Mouse (Mus musculus) activated CD4-positive, CD25-positive, alpha-beta regulatory T cell (primary cell): ENCODE results near the gene Svs6. TPM values are rescaled to one million over a fixed set of nuclear protein-coding genes. Genes with fewer than 3 reads are reported as not detected.

Source experiments
- polyA plus RNA-seq, 2 experiments: library from polyadenylated mRNA; unstranded; fragments of 100-300 nt; shearing (Covaris generic); gene quantifications; one replicate each; pipeline ENCODE4 v1.2.1; 2017

The Svs6 gene
- not detected for polyA plus RNA-seq

GRCm38 (mm10) chr2:164316451-164316850, at the start of gene Svs6:
TSS of gene Svs6 (plus strand) at chr2:164316751.

GRCm38 (mm10) chr2:164278359-164278758, 38.2 kb upstream of the Svs6 start, which contains the start of gene Svs4:
TSS of gene Svs4 (minus strand) at chr2:164278459.

DNA sequence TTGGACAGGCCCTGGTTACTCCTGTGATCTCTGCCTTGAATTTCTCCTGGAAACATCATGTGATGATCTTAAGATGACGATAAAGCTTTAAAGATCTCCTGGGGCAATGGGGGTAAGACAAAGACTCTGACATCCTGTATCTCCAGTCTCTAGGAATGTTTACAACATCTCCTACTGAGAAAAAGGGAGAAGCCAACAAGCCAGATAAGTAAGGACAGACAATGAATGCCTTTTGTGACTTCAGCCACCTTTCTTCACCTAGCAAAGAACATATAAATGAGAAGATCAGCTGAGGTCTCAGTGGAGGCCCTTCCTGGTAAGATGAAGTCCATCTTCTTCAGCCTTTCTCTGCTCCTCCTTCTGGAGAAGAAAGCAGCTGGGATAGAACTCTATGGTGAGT, 27.6 kb upstream of the Svs6 start, which contains the start of gene Svs3a:
Gene Svs3a, plus strand, starts transcription at position 301 of the 400 bp plus-strand sequence.

GRCm38 (mm10) chr2:164332440-164332839, 15.9 kb downstream of the Svs6 start, which contains the start of gene Svs5:
TSS of gene Svs5 (plus strand) at chr2:164332740.

Other genes starting within 250 kb of the Svs6 start
- 100 to 1,000 TPM; 186 to 204 TPM for gene Stk4, start 246.4 kb upstream of the Svs6 start, polyA plus RNA-seq
- 100 to 1,000 TPM; 109 to 134 TPM for gene Tomm34, start 245.6 kb upstream of the Svs6 start, polyA plus RNA-seq
- not detected for gene Kcns1, start 145.6 kb upstream of the Svs6 start, polyA plus RNA-seq
- under 1 TPM in 1 of 2 experiments, not detected in 1; 0.50 TPM for gene Wfdc5, start 134.0 kb upstream of the Svs6 start, polyA plus RNA-seq
- under 1 TPM in 1 of 2 experiments, not detected in 1; 0.43 TPM for gene Wfdc12, start 126.1 kb upstream of the Svs6 start, polyA plus RNA-seq
- not detected for gene Wfdc15a, start 116.6 kb upstream of the Svs6 start, polyA plus RNA-seq
- not detected for gene Wfdc15b, start 95.1 kb upstream of the Svs6 start, polyA plus RNA-seq
- not detected for gene Svs2, start 78.3 kb upstream of the Svs6 start, polyA plus RNA-seq
- not detected for gene Svs3b, start 60.1 kb upstream of the Svs6 start, polyA plus RNA-seq
- gene Svs4, start 38.3 kb upstream of the Svs6 start, polyA plus RNA-seq: not detected
- gene Svs3a, start 27.5 kb upstream of the Svs6 start, polyA plus RNA-seq: not detected
- not detected for gene Svs5, start 16.0 kb downstream of the Svs6 start, polyA plus RNA-seq
- 10 to 100 TPM in 1 of 2 experiments, 1 to 10 TPM in 1; 8.3 to 12.3 TPM for gene Slpi, start 72.3 kb downstream of the Svs6 start, polyA plus RNA-seq
- not detected for gene Rbpjl, start 86.4 kb downstream of the Svs6 start, polyA plus RNA-seq
- not detected for gene Matn4, start 88.4 kb downstream of the Svs6 start, polyA plus RNA-seq
- gene Sdc4, start 127.1 kb downstream of the Svs6 start, polyA plus RNA-seq: 10 to 100 TPM in 1 of 2 experiments, 1 to 10 TPM in 1; 2.1 to 10.2 TPM
- 100 to 1,000 TPM; 109 to 126 TPM for gene Sys1, start 140.2 kb downstream of the Svs6 start, polyA plus RNA-seq
- 10 to 100 TPM; 11.8 to 17.1 TPM for gene Gm20458, start 144.2 kb downstream of the Svs6 start, polyA plus RNA-seq
- under 1 TPM in 1 of 2 experiments, not detected in 1; 0.24 TPM for gene Trp53tg5, start 157.0 kb downstream of the Svs6 start, polyA plus RNA-seq
- gene Dbndd2, start 169.4 kb downstream of the Svs6 start, polyA plus RNA-seq: 1 to 10 TPM; 3.5 to 4.9 TPM
- 10 to 100 TPM; 32.7 to 39.1 TPM for gene Pigt, start 180.8 kb downstream of the Svs6 start, polyA plus RNA-seq
- gene Wfdc2, start 245.7 kb downstream of the Svs6 start, polyA plus RNA-seq: 1 to 10 TPM in 1 of 2 experiments, under 1 TPM in 1; 0.43 to 1.1 TPM